Mouse (Mus musculus): ENCODE measurements at regions not wholly inside any gene's neighbourhood (a gene's known extent, or its start where the extent isn't known, plus 50 kb on each side); places are given as distances from the start of the nearest gene placed in this dataset.

GRCm38 (mm10) chr11:114534436-114534835 lies 133.9 kb upstream of the Rpl38 start:
- Histone ChIP-seq H3K4me1 (ENCODE audit: control insufficient read depth, insufficient read depth, low read length) (no peaks in the 10 kb centered on the region), H3K27me3 (ENCODE audit: control insufficient read depth, insufficient read depth, low read length) (no peaks in the 10 kb centered on the region), H3K27ac (ENCODE audit: control insufficient read depth, insufficient read depth, low read depth, low read length) (no peak overlapping the region), H3K4me3 (ENCODE audit: control insufficient read depth, low read depth, low read length) (no peak overlapping the region), H3K36me3 (ENCODE audit: control insufficient read depth, insufficient read depth, low read length) (no peaks in the 10 kb centered on the region)
- TF ChIP-seq POLR2A (IDR thresholded peaks at IDR 0.05; ENCODE audit: control insufficient read depth, low read depth, low read length): no peak
- TF ChIP-seq CTCF (IDR thresholded peaks at IDR 0.05; ENCODE audit: control insufficient read depth, insufficient read depth, insufficient replicate concordance, low read depth, low read length): no peak

GRCm38 (mm10) chr11:114531241-114531765 lies 137.0 kb upstream of the Rpl38 start:
- H3K27me3 ChIP-seq (ENCODE audit: control insufficient read depth, insufficient read depth, low read length): no peaks in the 10 kb centered on the region
- no peak for TF ChIP-seq POLR2A (IDR thresholded peaks at IDR 0.05; ENCODE audit: control insufficient read depth, low read depth, low read length)
- no peak for TF ChIP-seq CTCF (IDR thresholded peaks at IDR 0.05; ENCODE audit: control insufficient read depth, insufficient read depth, insufficient replicate concordance, low read depth, low read length)
- H3K4me3 ChIP-seq (ENCODE audit: control insufficient read depth, low read depth, low read length): no peak overlapping the region
- peaks cover 3% of the 10 kb centered on the region for H3K4me1 ChIP-seq (ENCODE audit: control insufficient read depth, insufficient read depth, low read length)
- no peak overlapping the region for H3K27ac ChIP-seq (ENCODE audit: control insufficient read depth, insufficient read depth, low read depth, low read length)
- no peaks in the 10 kb centered on the region for H3K36me3 ChIP-seq (ENCODE audit: control insufficient read depth, insufficient read depth, low read length)

- Histone ChIP-seq H3K4me3 (ENCODE audit: control insufficient read depth, low read depth, low read length) (no peak overlapping the region), H3K27me3 (ENCODE audit: control insufficient read depth, insufficient read depth, low read length) (no peaks in the 10 kb centered on the region), H3K4me1 (ENCODE audit: control insufficient read depth, insufficient read depth, low read length) (peaks cover 3% of the 10 kb centered on the region), H3K36me3 (ENCODE audit: control insufficient read depth, insufficient read depth, low read length) (no peaks in the 10 kb centered on the region), H3K27ac (ENCODE audit: control insufficient read depth, insufficient read depth, low read depth, low read length) (no peak overlapping the region)
- TF ChIP-seq CTCF (IDR thresholded peaks at IDR 0.05; ENCODE audit: control insufficient read depth, insufficient read depth, insufficient replicate concordance, low read depth, low read length) (no peak), POLR2A (IDR thresholded peaks at IDR 0.05; ENCODE audit: control insufficient read depth, low read depth, low read length) (no peak)
Observed at GRCm38 (mm10) chr11:114528937-114529772, 139.2 kb upstream of the Rpl38 start.

GRCm38 (mm10) chr11:114523444-114524238 lies 144.7 kb upstream of the Rpl38 start:
- Histone ChIP-seq H3K36me3 (ENCODE audit: control insufficient read depth, insufficient read depth, low read length) (no peaks in the 10 kb centered on the region), H3K27ac (ENCODE audit: control insufficient read depth, insufficient read depth, low read depth, low read length) (no peak overlapping the region), H3K4me3 (ENCODE audit: control insufficient read depth, low read depth, low read length) (no peak overlapping the region), H3K27me3 (ENCODE audit: control insufficient read depth, insufficient read depth, low read length) (no peaks in the 10 kb centered on the region), H3K4me1 (ENCODE audit: control insufficient read depth, insufficient read depth, low read length) (peaks cover 3% of the 10 kb centered on the region)
- TF ChIP-seq CTCF (IDR thresholded peaks at IDR 0.05; ENCODE audit: control insufficient read depth, insufficient read depth, insufficient replicate concordance, low read depth, low read length) (peak; percentile 86; the same call in 1 of the 2 replicates), POLR2A (IDR thresholded peaks at IDR 0.05; ENCODE audit: control insufficient read depth, low read depth, low read length) (no peak)

- Histone ChIP-seq H3K4me3 (ENCODE audit: control insufficient read depth, low read depth, low read length) (no peak overlapping the region), H3K27ac (ENCODE audit: control insufficient read depth, insufficient read depth, low read depth, low read length) (no peak overlapping the region), H3K36me3 (ENCODE audit: control insufficient read depth, insufficient read depth, low read length) (no peaks in the 10 kb centered on the region), H3K27me3 (ENCODE audit: control insufficient read depth, insufficient read depth, low read length) (no peaks in the 10 kb centered on the region), H3K4me1 (ENCODE audit: control insufficient read depth, insufficient read depth, low read length) (no peaks in the 10 kb centered on the region)
- TF ChIP-seq CTCF (IDR thresholded peaks at IDR 0.05; ENCODE audit: control insufficient read depth, insufficient read depth, insufficient replicate concordance, low read depth, low read length) (no peak), POLR2A (IDR thresholded peaks at IDR 0.05; ENCODE audit: control insufficient read depth, low read depth, low read length) (no peak)
Observed at GRCm38 (mm10) chr11:114515278-114515677, 153.0 kb upstream of the Rpl38 start.

- Histone ChIP-seq H3K27me3 (ENCODE audit: control insufficient read depth, insufficient read depth, low read length) (no peaks in the 10 kb centered on the region), H3K4me3 (ENCODE audit: control insufficient read depth, low read depth, low read length) (no peak overlapping the region), H3K4me1 (ENCODE audit: control insufficient read depth, insufficient read depth, low read length) (no peaks in the 10 kb centered on the region), H3K27ac (ENCODE audit: control insufficient read depth, insufficient read depth, low read depth, low read length) (no peak overlapping the region), H3K36me3 (ENCODE audit: control insufficient read depth, insufficient read depth, low read length) (no peaks in the 10 kb centered on the region)
- TF ChIP-seq POLR2A (IDR thresholded peaks at IDR 0.05; ENCODE audit: control insufficient read depth, low read depth, low read length): no peak
- no peak for TF ChIP-seq CTCF (IDR thresholded peaks at IDR 0.05; ENCODE audit: control insufficient read depth, insufficient read depth, insufficient replicate concordance, low read depth, low read length)
Observed at GRCm38 (mm10) chr11:114514126-114514525, 154.2 kb upstream of the Rpl38 start.

- H3K36me3 ChIP-seq (ENCODE audit: control insufficient read depth, insufficient read depth, low read length): no peaks in the 10 kb centered on the region
- no peak for TF ChIP-seq POLR2A (IDR thresholded peaks at IDR 0.05; ENCODE audit: control insufficient read depth, low read depth, low read length)
- TF ChIP-seq CTCF (IDR thresholded peaks at IDR 0.05; ENCODE audit: control insufficient read depth, insufficient read depth, insufficient replicate concordance, low read depth, low read length): no peak
- no peak overlapping the region for H3K4me3 ChIP-seq (ENCODE audit: control insufficient read depth, low read depth, low read length)
- no peaks in the 10 kb centered on the region for H3K27me3 ChIP-seq (ENCODE audit: control insufficient read depth, insufficient read depth, low read length)
- no peaks in the 10 kb centered on the region for H3K4me1 ChIP-seq (ENCODE audit: control insufficient read depth, insufficient read depth, low read length)
- H3K27ac ChIP-seq (ENCODE audit: control insufficient read depth, insufficient read depth, low read depth, low read length): no peak overlapping the region
Observed at GRCm38 (mm10) chr11:114513446-114513845, 154.9 kb upstream of the Rpl38 start.
